Mouse (Mus musculus): ENCODE data around the gene Ndufa13. TPM values are rescaled to one million over a fixed set of nuclear protein-coding genes. Genes with fewer than 3 reads are reported as not detected.
A peak's percentile ranks its signal among the peaks of the same experiment; 100 is the strongest.

Ndufa13 gene
- polyA plus RNA-seq, 2 experiments = 44.8 to 109 TPM

- peaks cover 10% of the 10 kb centered on the region for H3K36me3 ChIP-seq (replicated peaks; ENCODE audit: control insufficient read depth, insufficient read depth, low read depth)
- H3K4me3 ChIP-seq (ENCODE audit: insufficient read depth in 1 of 2, low read depth in 2 of 2, low read length in 2 of 2) = no peak overlapping the region
- TF ChIP-seq CTCF (IDR thresholded peaks at IDR 0.05; ENCODE audit: low read depth) (no peak), EP300 (IDR thresholded peaks at IDR 0.05; ENCODE audit: low read depth) (no peak)
- no peak overlapping the region for H3K4me2 ChIP-seq (ENCODE audit: low read depth)
- no peak overlapping the region for H3K9ac ChIP-seq (replicated peaks)
- peaks cover 10% of the 10 kb centered on the region for H3K27me3 ChIP-seq (ENCODE audit: control insufficient read depth, insufficient read depth, low read length)
- no peak overlapping the region for H3K27ac ChIP-seq
- peaks cover 0 to 7% of the 10 kb centered on the region in 2 experiments; a peak in 2 of 4 replicates for H3K4me1 ChIP-seq (replicated peaks; ENCODE audit: control insufficient read depth in 2 of 2, insufficient read depth in 2 of 2, low read length in 1 of 2)
- ATAC-seq (ENCODE audit: insufficient read depth) (no peak), DNase-seq (ENCODE audit: low read depth in 3 of 3, low spot score in 3 of 3) (no peak)
- H3K9me3 ChIP-seq (ENCODE audit: control insufficient read depth, low read length) = no peaks in the 10 kb centered on the region
- 68% methylated on average over 6 of the region's 6 CpGs for WGBS (ENCODE audit: insufficient replicate concordance)
Measured at GRCm38 (mm10) chr8:69894836-69895332, 7.5 kb downstream of the Ndufa13 start.

GRCm38 (mm10) chr8:69893863-69894262 lies 8.5 kb downstream of the Ndufa13 start:
- H3K27ac ChIP-seq = no peak overlapping the region
- 61% methylated on average over 17 of the region's 17 CpGs for WGBS (ENCODE audit: insufficient replicate concordance)
- no peak overlapping the region for H3K4me3 ChIP-seq (ENCODE audit: insufficient read depth in 1 of 2, low read depth in 2 of 2, low read length in 2 of 2)
- 0 out of 4 replicates have a peak, but pooled peaks cover 0 to 3% of the 10 kb centered on the region in 2 experiments for H3K4me1 ChIP-seq (replicated peaks; ENCODE audit: control insufficient read depth in 2 of 2, insufficient read depth in 2 of 2, low read length in 1 of 2)
- ATAC-seq (ENCODE audit: insufficient read depth) (peak; percentile 18; the same call in 1 of the 2 replicates), DNase-seq (ENCODE audit: low read depth in 3 of 3, low spot score in 3 of 3) (peak in 2 of 3 experiments; percentile 52 to 56)
- no peak overlapping the region for H3K9ac ChIP-seq (replicated peaks)
- no peaks in the 10 kb centered on the region for H3K9me3 ChIP-seq (ENCODE audit: control insufficient read depth, low read length)
- H3K36me3 ChIP-seq (replicated peaks; ENCODE audit: control insufficient read depth, insufficient read depth, low read depth) = peaks cover 10% of the 10 kb centered on the region
- no peak overlapping the region for H3K4me2 ChIP-seq (ENCODE audit: low read depth)
- TF ChIP-seq CTCF (IDR thresholded peaks at IDR 0.05; ENCODE audit: low read depth) (peak; percentile 80), EP300 (IDR thresholded peaks at IDR 0.05; ENCODE audit: low read depth) (no peak)
- H3K27me3 ChIP-seq (ENCODE audit: control insufficient read depth, insufficient read depth, low read length) = peaks cover 20% of the 10 kb centered on the region

- Histone ChIP-seq H3K9me3 (ENCODE audit: control insufficient read depth, low read length) (no peaks in the 10 kb centered on the region), H3K9ac (replicated peaks) (no peak overlapping the region), H3K4me3 (ENCODE audit: insufficient read depth in 1 of 2, low read depth in 2 of 2, low read length in 2 of 2) (no peak overlapping the region), H3K27me3 (ENCODE audit: control insufficient read depth, insufficient read depth, low read length) (peaks cover 51% of the 10 kb centered on the region), H3K4me1 (replicated peaks; ENCODE audit: control insufficient read depth in 2 of 2, insufficient read depth in 2 of 2, low read length in 1 of 2) (no peaks in the 10 kb centered on the region), H3K36me3 (replicated peaks; ENCODE audit: control insufficient read depth, insufficient read depth, low read depth) (peaks cover 10% of the 10 kb centered on the region), H3K4me2 (ENCODE audit: low read depth) (no peak overlapping the region), H3K27ac (no peak overlapping the region)
- no peak for DNase-seq (ENCODE audit: low read depth in 3 of 3, low spot score in 3 of 3)
- peak; percentile 79 for TF ChIP-seq CTCF (IDR thresholded peaks at IDR 0.05; ENCODE audit: low read depth)
- TF ChIP-seq EP300 (IDR thresholded peaks at IDR 0.05; ENCODE audit: low read depth) = no peak
- WGBS (ENCODE audit: insufficient replicate concordance) = 40% methylated on average over 19 of the region's 19 CpGs
- ATAC-seq (ENCODE audit: insufficient read depth) = no peak
Measured at GRCm38 (mm10) chr8:69890813-69891241, 11.5 kb downstream of the Ndufa13 start.

DNA sequence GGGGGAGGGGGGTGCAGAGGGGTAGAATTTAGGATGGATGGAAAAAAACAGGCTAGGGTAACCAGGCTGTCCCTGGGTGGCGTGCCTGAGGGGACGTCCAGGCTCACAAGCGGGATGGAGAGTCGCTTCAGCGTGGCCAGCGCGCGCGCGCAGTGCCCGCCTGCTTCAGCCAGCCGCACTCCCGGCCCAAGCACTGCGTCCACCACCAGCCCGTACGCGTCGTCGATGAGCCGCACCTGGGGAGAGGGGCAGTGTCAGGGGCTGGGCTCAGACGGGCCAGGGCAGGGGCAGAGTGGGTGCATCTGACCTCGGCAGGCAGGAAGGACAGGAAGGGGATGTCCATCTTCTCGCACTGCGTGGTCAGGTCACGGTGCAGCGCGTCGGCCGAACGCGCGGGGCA lies 13.5 kb downstream of the Ndufa13 start:
- H3K4me3 ChIP-seq (ENCODE audit: insufficient read depth in 1 of 2, low read depth in 2 of 2, low read length in 2 of 2) = no peak overlapping the region

GRCm38 (mm10) chr8:69888244-69888866 lies 14.0 kb downstream of the Ndufa13 start:
- WGBS (ENCODE audit: insufficient replicate concordance) = 10% methylated on average over 24 of the region's 24 CpGs
- Histone ChIP-seq H3K27ac (no peak overlapping the region), H3K9ac (replicated peaks) (no peak overlapping the region), H3K9me3 (ENCODE audit: control insufficient read depth, low read length) (no peaks in the 10 kb centered on the region), H3K4me1 (replicated peaks; ENCODE audit: control insufficient read depth in 2 of 2, insufficient read depth in 2 of 2, low read length in 1 of 2) (no peaks in the 10 kb centered on the region), H3K4me2 (ENCODE audit: low read depth) (no peak overlapping the region), H3K4me3 (ENCODE audit: insufficient read depth in 1 of 2, low read depth in 2 of 2, low read length in 2 of 2) (no peak overlapping the region), H3K36me3 (replicated peaks; ENCODE audit: control insufficient read depth, insufficient read depth, low read depth) (no peaks in the 10 kb centered on the region), H3K27me3 (ENCODE audit: control insufficient read depth, insufficient read depth, low read length) (peaks cover 75% of the 10 kb centered on the region)
- no peak for TF ChIP-seq CTCF (IDR thresholded peaks at IDR 0.05; ENCODE audit: low read depth)
- TF ChIP-seq EP300 (IDR thresholded peaks at IDR 0.05; ENCODE audit: low read depth) = no peak
- ATAC-seq (ENCODE audit: insufficient read depth) = no peak
- DNase-seq (ENCODE audit: low read depth in 3 of 3, low spot score in 3 of 3) = no peak

More for the DNA sequence above, 13.5 kb downstream of the Ndufa13 start:
- 0 out of 2 replicates have a peak overlapping the region, but pooled peaks have one; percentile 8 for H3K4me2 ChIP-seq (ENCODE audit: low read depth)
- TF ChIP-seq CTCF (IDR thresholded peaks at IDR 0.05; ENCODE audit: low read depth) (no peak), EP300 (IDR thresholded peaks at IDR 0.05; ENCODE audit: low read depth) (no peak)
- H3K27ac ChIP-seq = no peak overlapping the region
- H3K27me3 ChIP-seq (ENCODE audit: control insufficient read depth, insufficient read depth, low read length) = peaks cover 70% of the 10 kb centered on the region
- peaks cover 5% of the 10 kb centered on the region for H3K36me3 ChIP-seq (replicated peaks; ENCODE audit: control insufficient read depth, insufficient read depth, low read depth)
- no peak for ATAC-seq (ENCODE audit: insufficient read depth)
- no peaks in the 10 kb centered on the region for H3K4me1 ChIP-seq (replicated peaks; ENCODE audit: control insufficient read depth in 2 of 2, insufficient read depth in 2 of 2, low read length in 1 of 2)
- no peak for DNase-seq (ENCODE audit: low read depth in 3 of 3, low spot score in 3 of 3)
- no peak overlapping the region for H3K9ac ChIP-seq (replicated peaks)
- 5% methylated on average over 32 of the region's 32 CpGs for WGBS (ENCODE audit: insufficient replicate concordance)
- H3K9me3 ChIP-seq (ENCODE audit: control insufficient read depth, low read length) = no peaks in the 10 kb centered on the region
